Mouse (Mus musculus): ENCODE measurements around the gene Uchl5. TPM values are rescaled to one million over a fixed set of nuclear protein-coding genes. Genes with fewer than 3 reads are reported as not detected.

The Uchl5 gene
- polyA plus RNA-seq, 1 experiment from 2014 or later: 63.0 TPM

Other genes starting within 250 kb of the Uchl5 start
- gene B3galt2, start 136.6 kb upstream of the Uchl5 start, polyA plus RNA-seq (2015; fragmentation: Nextera tagmentation; extraction: Ambion mirVana): 6.5 and 7.0 TPM in 2 replicates
- 18.0 and 18.2 TPM in 2 replicates for gene Cdc73, start 74.4 kb upstream of the Uchl5 start, polyA plus RNA-seq (2015; fragmentation: Nextera tagmentation; extraction: Ambion mirVana)
- gene Glrx2, start 60.9 kb upstream of the Uchl5 start, polyA plus RNA-seq (2015; fragmentation: Nextera tagmentation; extraction: Ambion mirVana): 105 and 111 TPM in 2 replicates
- 34.6 and 36.0 TPM in 2 replicates for gene Trove2, start 204 bp upstream of the Uchl5 start, polyA plus RNA-seq (2015; fragmentation: Nextera tagmentation; extraction: Ambion mirVana)
- gene Rgs2, start 226.9 kb downstream of the Uchl5 start, polyA plus RNA-seq (2015; fragmentation: Nextera tagmentation; extraction: Ambion mirVana): 131 and 137 TPM in 2 replicates

Data from midbrain, embryonic 15.5 days (tissue).